Mouse (Mus musculus) ES-E14 (cell line): ENCODE results near the gene Cipc. TPM values are rescaled to one million over a fixed set of nuclear protein-coding genes. Genes with fewer than 3 reads are reported as not detected.

Source experiments
- DNase-seq: peaks from one replicate; pipeline ENCODE4 v3.0.0-alpha.2; 2013; ENCODE audit warnings: low read depth, low spot score
- H3K27ac ChIP-seq: 2 replicates; pipeline ENCODE4 v1.5.1; 2012; ENCODE audit warnings: low read depth, mild to moderate bottlenecking, low read length, moderate library complexity, mixed read lengths; ENCODE audit not compliant: poor library complexity, insufficient read depth, severe bottlenecking
- H3K36me3 ChIP-seq: 2 replicates; pipeline ENCODE4 v1.6.1; 2012; ENCODE audit warnings: mild to moderate bottlenecking, low read length, moderate library complexity, mixed read lengths; ENCODE audit not compliant: control insufficient read depth, poor library complexity, insufficient read depth, severe bottlenecking
- H3K4me1 ChIP-seq, 2 experiments: fragments of 150-350 bp in 1 of 2; sonication (generic) in 1 of 2; 2 replicates each; pipeline ENCODE4 v1.6.1; 2012; ENCODE audit warnings: low read length in 2 of 2, mild to moderate bottlenecking in 1 of 2, mixed read lengths in 1 of 2; ENCODE audit not compliant: control insufficient read depth in 2 of 2, insufficient read depth in 2 of 2, poor library complexity in 1 of 2
- H3K4me3 ChIP-seq, 2 experiments: fragments of 150-350 bp in 1 of 2; sonication (generic) in 1 of 2; 2 replicates each; pipeline ENCODE4 v1.5.1; 2012; ENCODE audit warnings: low read length in 2 of 2, low read depth in 1 of 2, mild to moderate bottlenecking in 1 of 2, mixed read lengths in 1 of 2; ENCODE audit not compliant: insufficient read depth in 1 of 2, poor library complexity in 1 of 2, severe bottlenecking in 1 of 2
- H3K9ac ChIP-seq: 2 replicates; pipeline ENCODE4 v1.6.1; 2012; ENCODE audit warnings: low read depth, mild to moderate bottlenecking, low read length, mixed read lengths; ENCODE audit not compliant: poor library complexity, insufficient read depth, severe bottlenecking
- H3K9me3 ChIP-seq: fragments of 150-350 bp; sonication (generic); 2 replicates; pipeline ENCODE4 v1.6.1; 2012; ENCODE audit warnings: low read depth, mild to moderate bottlenecking, low read length; ENCODE audit not compliant: control insufficient read depth, insufficient read depth
- CHD2 ChIP-seq: IDR thresholded peaks from 2 replicates; pipeline ENCODE4 v1.6.1; 2014; ENCODE audit warnings: mild to moderate bottlenecking, low read depth, low read length, inconsistent platforms
- HCFC1 ChIP-seq: IDR thresholded peaks from 2 replicates; pipeline ENCODE4 v1.6.1; 2012; ENCODE audit warnings: low read length, inconsistent platforms, borderline replicate concordance; ENCODE audit not compliant: insufficient read depth
- MAFK ChIP-seq: IDR thresholded peaks from 2 replicates; pipeline ENCODE4 v1.6.1; 2014; ENCODE audit warnings: mild to moderate bottlenecking, low read depth, low read length, inconsistent platforms; ENCODE audit not compliant: insufficient read depth
- ZC3H11A ChIP-seq: IDR thresholded peaks from 2 replicates; pipeline ENCODE4 v1.6.1; 2012; ENCODE audit warnings: low read depth, mild to moderate bottlenecking, inconsistent platforms, low read length, borderline replicate concordance
- ZNF384 ChIP-seq: IDR thresholded peaks from 2 replicates; pipeline ENCODE4 v1.6.1; 2012; ENCODE audit warnings: low read depth, low read length, inconsistent platforms
- in situ Hi-C, 2 experiments: fragments of 600-800 bp; cut with MboI; formaldehyde crosslinking; loops; one replicate each; pipeline ENCODE4 v1.15.1; 2025; ENCODE audit warnings: low sequenced_read_pairs in 2 of 2, inconsistent platforms in 1 of 2; ENCODE audit not compliant: unreplicated experiment in 2 of 2
- total RNA-seq: library from RNA; depleted of rRNA; stranded (reverse); fragments of 300-350 nt; gene quantifications from 2 replicates; pipeline ENCODE4 v1.2.3, GENCODE M21; 2012

The Cipc gene
- total RNA-seq, 1 experiment = 26.5 TPM

DNA sequence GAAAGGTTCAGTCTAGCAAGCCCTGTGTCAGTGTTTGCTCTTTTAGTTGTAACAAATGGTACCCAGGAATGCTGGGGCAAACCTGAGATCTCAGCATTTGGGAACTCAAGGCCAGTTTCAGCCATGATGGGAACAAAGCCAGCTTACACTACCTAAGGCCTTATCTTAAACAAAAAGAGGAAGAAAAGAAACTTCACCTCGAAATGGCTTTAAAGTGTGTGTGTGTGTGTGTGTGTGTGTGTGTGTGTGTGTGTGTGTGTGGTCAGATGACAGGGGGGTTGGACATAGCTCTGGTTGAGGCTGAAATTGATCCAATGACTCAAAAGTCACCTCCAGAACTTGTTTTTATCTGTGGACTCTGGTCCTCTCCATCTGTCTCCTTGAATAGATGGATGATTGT lies 12.1 kb upstream of the Cipc start:
- Histone ChIP-seq H3K4me1 (peaks cover 15 to 16% of the 10 kb centered on the region in 2 experiments), H3K9ac (no peak overlapping the region), H3K4me3 (no peak overlapping the region), H3K36me3 (no peaks in the 10 kb centered on the region), H3K27ac (no peak overlapping the region), H3K9me3 (no peaks in the 10 kb centered on the region)
- DNase-seq = no peak
- no peak for TF ChIP-seq ZC3H11A
- no peak for TF ChIP-seq CHD2
- TF ChIP-seq ZNF384 = no peak
- TF ChIP-seq MAFK = no peak
- no peak for TF ChIP-seq HCFC1
- in situ Hi-C loops = loop anchor here in 1 of 2 experiments (10.0 kb wide), 1 partner anchor 140 kb away; no protein-coding TSS in a partner anchor

DNA sequence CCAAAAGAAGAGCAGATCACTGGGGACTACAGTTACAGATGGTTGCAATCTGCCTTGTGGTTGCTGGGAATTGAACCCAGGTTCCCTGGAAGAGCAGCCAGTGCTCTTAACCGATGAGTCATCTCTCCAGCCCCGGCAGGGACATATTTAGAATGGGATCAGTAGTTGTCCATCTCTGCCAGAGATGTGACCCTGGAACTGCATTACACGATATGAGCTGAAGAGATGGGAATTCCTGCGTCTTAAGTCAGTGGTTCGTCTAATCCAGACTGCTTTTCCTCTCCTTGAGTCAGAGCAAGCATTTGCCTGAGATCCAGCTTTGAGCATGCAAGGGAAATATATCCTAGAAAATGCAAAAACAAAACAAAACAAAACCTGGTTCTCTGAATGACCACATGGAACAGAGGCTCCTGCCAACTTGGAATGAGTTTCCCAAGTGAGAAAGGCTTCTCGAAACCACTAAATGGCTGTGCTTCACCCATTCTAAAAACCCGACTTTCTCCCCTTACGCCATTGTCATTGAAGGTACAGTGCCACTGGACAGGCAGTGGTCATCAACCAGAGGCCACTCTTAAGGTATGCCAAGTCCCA lies 11.1 kb upstream of the Cipc start:
- no peak overlapping the region for H3K4me3 ChIP-seq
- in situ Hi-C loops = loop anchor here in 1 of 2 experiments (10.0 kb wide), 1 partner anchor 141 kb away; no protein-coding TSS in a partner anchor
- H3K9me3 ChIP-seq = no peaks in the 10 kb centered on the region
- H3K27ac ChIP-seq = no peak overlapping the region
- no peaks in the 10 kb centered on the region for H3K36me3 ChIP-seq
- peaks cover 16 to 17% of the 10 kb centered on the region in 2 experiments for H3K4me1 ChIP-seq
- no peak for TF ChIP-seq CHD2
- TF ChIP-seq ZC3H11A = no peak
- H3K9ac ChIP-seq = no peak overlapping the region
- no peak for DNase-seq

DNA sequence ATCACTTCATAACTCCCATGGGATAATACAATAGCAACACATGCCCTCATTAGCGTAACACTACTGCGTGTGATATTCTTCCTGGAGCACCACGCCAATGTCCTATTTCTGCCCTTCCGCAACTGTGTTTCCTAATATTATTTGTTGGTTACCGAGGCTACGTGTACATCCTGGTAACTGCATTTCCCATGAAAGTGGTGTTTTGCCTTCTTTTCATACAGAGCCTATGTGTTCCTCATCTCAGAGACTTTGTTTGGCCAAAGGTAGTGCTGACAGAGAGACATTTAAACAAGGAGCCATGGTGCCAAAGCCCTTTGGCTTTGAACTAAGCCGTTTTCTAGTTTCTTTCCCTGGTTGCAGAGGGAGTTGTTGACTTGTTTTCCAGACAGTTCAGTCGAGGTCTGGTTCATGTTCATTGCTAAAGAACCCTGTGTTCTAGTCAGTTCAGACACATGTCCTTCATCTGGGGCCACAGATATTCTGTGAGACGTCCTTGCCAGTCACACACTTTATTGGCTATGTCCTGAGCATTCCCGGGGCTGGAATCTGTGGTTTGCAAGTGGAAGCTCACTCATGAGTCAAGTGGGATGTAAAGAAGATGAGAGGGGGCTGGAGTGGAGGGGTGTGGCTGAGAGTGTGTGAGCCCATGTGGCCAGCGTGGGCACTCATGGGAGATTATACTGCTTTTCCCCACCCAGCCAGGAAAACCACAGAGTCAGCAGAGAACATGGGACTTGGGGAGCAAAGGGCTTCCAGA lies 10.1 kb upstream of the Cipc start:
- no peak overlapping the region for H3K4me3 ChIP-seq
- H3K9ac ChIP-seq = no peak overlapping the region
- TF ChIP-seq HCFC1 = no peak
- no peak for TF ChIP-seq ZNF384
- TF ChIP-seq MAFK = no peak
- no peak for TF ChIP-seq ZC3H11A
- TF ChIP-seq CHD2 = no peak
- in situ Hi-C loops = loop anchor here in 1 of 2 experiments (10.0 kb wide), 1 partner anchor 142 kb away; no protein-coding TSS in a partner anchor
- peaks cover 15 to 20% of the 10 kb centered on the region in 2 experiments for H3K4me1 ChIP-seq
- no peak overlapping the region for H3K27ac ChIP-seq
- no peak for DNase-seq
- no peaks in the 10 kb centered on the region for H3K9me3 ChIP-seq
- H3K36me3 ChIP-seq = no peaks in the 10 kb centered on the region

DNA sequence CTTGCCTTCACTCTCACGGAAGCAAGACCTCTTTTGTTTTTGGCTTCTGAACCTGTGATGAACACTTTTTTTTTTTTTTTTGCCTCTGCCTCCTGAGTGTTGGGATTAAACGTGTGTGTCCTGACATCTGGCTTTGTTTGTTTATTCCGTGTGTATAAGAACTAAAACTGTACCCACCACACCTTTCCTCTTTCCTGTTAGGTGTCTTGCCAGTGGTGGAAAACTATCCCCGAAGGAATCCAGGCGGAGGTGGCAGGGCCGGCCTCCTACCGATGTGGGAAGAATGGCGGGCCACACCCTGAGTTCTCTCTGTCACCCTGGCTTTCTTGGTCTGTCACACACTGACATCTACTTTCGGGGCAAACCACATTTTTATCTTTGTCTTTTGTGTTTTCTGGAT lies 8.3 kb upstream of the Cipc start:
- in situ Hi-C loops = loop anchor here in 1 of 2 experiments (10.0 kb wide), 1 partner anchor 144 kb away; no protein-coding TSS in a partner anchor
- Histone ChIP-seq H3K4me3 (no peak overlapping the region), H3K9me3 (no peaks in the 10 kb centered on the region), H3K9ac (no peak overlapping the region), H3K36me3 (no peaks in the 10 kb centered on the region), H3K4me1 (peaks cover 9 to 25% of the 10 kb centered on the region in 2 experiments), H3K27ac (no peak overlapping the region)
- DNase-seq = no peak
- TF ChIP-seq HCFC1 = no peak
- TF ChIP-seq ZNF384 = 0 out of 2 replicates have a peak, but pooled peaks have one; percentile 25
